Mouse (Mus musculus) ES-CJ7 (cell line): ENCODE measurements around the gene Fgfrl1.
"Not testable (repeated sequence)": the region's sequence is repeated elsewhere in the genome, so short reads cannot be mapped to it uniquely, and the experiment has no call there.

Experiments
- DNase-seq: peaks from one replicate; pipeline ENCODE4 v3.0.0; 2011; ENCODE audit warnings: low read depth, low spot score

The Fgfrl1 gene

DNA sequence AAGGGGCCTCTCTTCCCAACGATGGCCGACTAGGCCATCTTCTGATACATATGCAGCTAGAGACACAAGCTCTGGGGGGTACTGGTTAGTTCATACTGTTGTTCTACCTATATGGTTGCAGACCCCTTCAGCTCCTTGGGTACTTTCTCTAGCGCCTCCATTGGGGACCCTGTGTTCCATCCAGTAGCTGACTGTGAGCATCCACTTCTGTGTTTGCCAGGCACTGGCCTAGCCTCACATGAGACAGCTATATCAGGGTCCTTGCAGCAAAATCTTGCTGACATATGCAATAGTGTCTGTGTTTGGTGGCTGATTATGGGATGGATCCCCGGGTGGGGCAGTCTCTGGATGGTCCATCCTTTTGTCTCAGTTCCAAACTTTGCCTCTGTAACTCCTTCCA is 59.1 kb downstream of the Fgfrl1 start:
- DNase-seq = not testable (repeated sequence)
